Mouse (Mus musculus): ENCODE data around the gene Hfm1.

The Hfm1 gene

GRCm38 (mm10) chr5:106925488-106926368, at the start of gene Hfm1:
TSS of gene Hfm1 (minus strand) at chr5:106926321.
- peak; percentile 4 for DNase-seq

GRCm38 (mm10) chr5:106973883-106974282, 47.8 kb upstream of the Hfm1 start:
- no peak for DNase-seq

GRCm38 (mm10) chr5:106967578-106967977, 41.5 kb upstream of the Hfm1 start:
- DNase-seq: no peak

- no peak for DNase-seq
Measured at GRCm38 (mm10) chr5:106966443-106966842, 40.3 kb upstream of the Hfm1 start.

GRCm38 (mm10) chr5:106964513-106965014, 38.4 kb upstream of the Hfm1 start:
- DNase-seq: no peak

- peak; percentile 94 for DNase-seq
Measured at GRCm38 (mm10) chr5:106963584-106964512, 37.7 kb upstream of the Hfm1 start, which contains the start of gene Cdc7. TSS of gene Cdc7 (plus strand) at chr5:106964322.

GRCm38 (mm10) chr5:106960451-106960850, 34.3 kb upstream of the Hfm1 start:
- no peak for DNase-seq

GRCm38 (mm10) chr5:106959031-106959430, 32.9 kb upstream of the Hfm1 start:
- peak; percentile 41 for DNase-seq

- DNase-seq: no peak
Measured at GRCm38 (mm10) chr5:106956467-106956866, 30.3 kb upstream of the Hfm1 start.

- DNase-seq: no peak
Measured at GRCm38 (mm10) chr5:106948683-106949082, 22.6 kb upstream of the Hfm1 start.

GRCm38 (mm10) chr5:106946342-106946741, 20.2 kb upstream of the Hfm1 start:
- DNase-seq: no peak

GRCm38 (mm10) chr5:106927996-106928395, 1.9 kb upstream of the Hfm1 start:
- DNase-seq: no peak

- DNase-seq: no peak
Measured at GRCm38 (mm10) chr5:106926369-106926686, 207 bp upstream of the Hfm1 start.

- DNase-seq: no peak
Measured at GRCm38 (mm10) chr5:106919315-106919714, 6.8 kb downstream of the Hfm1 start.

- DNase-seq: peak; percentile 21
Measured at GRCm38 (mm10) chr5:106896879-106897278, 29.2 kb downstream of the Hfm1 start.

- peak; percentile 17 for DNase-seq
Measured at GRCm38 (mm10) chr5:106891773-106892172, 34.3 kb downstream of the Hfm1 start.

GRCm38 (mm10) chr5:106887303-106888071, 38.6 kb downstream of the Hfm1 start:
- DNase-seq: no peak

GRCm38 (mm10) chr5:106885517-106885916, 40.6 kb downstream of the Hfm1 start:
- peak; percentile 7 for DNase-seq

GRCm38 (mm10) chr5:106876438-106876837, 49.7 kb downstream of the Hfm1 start:
- DNase-seq: no peak

- DNase-seq: peak; percentile 81
Measured at GRCm38 (mm10) chr5:106860415-106860814, 65.7 kb downstream of the Hfm1 start.

- DNase-seq: no peak
Measured at GRCm38 (mm10) chr5:106853284-106853683, 72.8 kb downstream of the Hfm1 start.

- no peak for DNase-seq
Measured at GRCm38 (mm10) chr5:106847045-106847444, 79.1 kb downstream of the Hfm1 start.

- no peak for DNase-seq
Measured at GRCm38 (mm10) chr5:106843906-106844305, 82.2 kb downstream of the Hfm1 start.
